Mouse (Mus musculus): Measurements from ENCODE around the gene Fgfr1op. TPM values are rescaled to one million over a fixed set of nuclear protein-coding genes. Genes with fewer than 3 reads are reported as not detected.
"Not testable (repeated sequence)": the region's sequence is repeated elsewhere in the genome, so short reads cannot be mapped to it uniquely, and the experiment has no call there.

Fgfr1op gene
- polyA plus RNA-seq, 1 experiment from 2014 or later, result 54.9 TPM

- under 1% methylated on average over 59 of the region's 67 CpGs for WGBS
- H3K27ac ChIP-seq (replicated peaks), result peak within 1 kb of the TSS; percentile 83
These were observed 17.6 kb upstream of the Fgfr1op start, which contains the start of the genes Gm49673 and Rnaset2a for GRCm38 (mm10) chr17:8147439-8148316. TSS of gene Gm49673 (minus strand) at chr17:8147788. TSS of gene Rnaset2a (minus strand) at chr17:8148097.

GRCm38 (mm10) chr17:8155010-8155409 lies 10.3 kb upstream of the Fgfr1op start:
- 79% methylated on average over 7 of the region's 7 CpGs for WGBS

More at GRCm38 (mm10) chr17:8147439-8148316, 17.6 kb upstream of the Fgfr1op start, which contains the start of the genes Gm49673 and Rnaset2a:
- H3K9me3 ChIP-seq; H3K36me3 ChIP-seq (replicated peaks); H3K4me1 ChIP-seq; H3K27me3 ChIP-seq (replicated peaks; ENCODE audit: low read depth, poor library complexity, severe bottlenecking): not testable (repeated sequence)
- DNase-seq (ENCODE audit: low spot score), result peak; percentile 58
- H3K4me3 ChIP-seq, result peak within 1 kb of the TSS; percentile 62

DNA sequence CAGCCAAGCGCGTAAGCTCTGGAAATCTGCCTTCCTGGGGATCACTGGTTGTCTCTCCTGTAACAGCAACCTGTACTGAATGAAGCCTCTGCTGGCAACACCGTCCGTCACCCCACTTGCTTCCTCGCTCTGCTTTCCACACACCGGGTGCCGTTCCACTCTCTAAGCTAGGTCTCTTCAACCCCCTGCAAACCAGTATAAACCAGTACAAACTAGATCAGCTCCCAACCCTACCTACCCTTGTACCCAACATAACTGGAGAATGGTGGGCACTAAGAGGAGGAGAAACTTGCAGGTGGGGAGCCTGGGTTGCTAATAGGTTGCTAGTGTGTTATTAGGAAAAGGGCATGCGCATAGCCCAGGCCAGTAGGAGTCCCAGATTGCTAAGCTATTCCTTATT lies 9.3 kb upstream of the Fgfr1op start:
- H3K27ac ChIP-seq (replicated peaks); H3K36me3 ChIP-seq (replicated peaks); H3K4me3 ChIP-seq; H3K27me3 ChIP-seq (replicated peaks; ENCODE audit: low read depth, poor library complexity, severe bottlenecking); H3K9me3 ChIP-seq; H3K4me1 ChIP-seq; DNase-seq (ENCODE audit: low spot score): not testable (repeated sequence)
- 86% methylated on average over 1 of the region's 8 CpGs for WGBS

More at GRCm38 (mm10) chr17:8155010-8155409, 10.3 kb upstream of the Fgfr1op start:
- not testable (repeated sequence) for DNase-seq (ENCODE audit: low spot score); H3K4me1 ChIP-seq; H3K4me3 ChIP-seq; H3K9me3 ChIP-seq; H3K27ac ChIP-seq (replicated peaks); H3K36me3 ChIP-seq (replicated peaks); H3K27me3 ChIP-seq (replicated peaks; ENCODE audit: low read depth, poor library complexity, severe bottlenecking)

DNA sequence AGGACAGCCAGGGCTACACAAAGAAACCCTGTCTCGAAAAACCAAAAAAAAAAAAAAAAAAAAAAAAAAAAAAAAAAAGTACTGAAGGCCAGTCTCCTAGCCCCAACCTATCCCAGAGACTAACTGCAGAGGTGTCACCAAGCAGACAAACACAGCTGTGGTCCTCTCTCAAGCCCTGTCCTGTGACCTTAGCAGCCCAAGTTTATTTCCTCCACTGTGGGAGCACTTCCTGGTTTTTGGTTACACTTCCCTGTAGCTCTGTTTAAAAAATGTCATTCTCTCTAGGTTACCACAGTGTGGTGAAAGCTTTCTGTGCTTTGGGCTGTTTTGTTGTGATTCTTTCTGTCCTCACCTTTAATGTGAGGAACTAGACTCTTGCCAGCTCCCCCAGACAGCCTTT lies 6.7 kb upstream of the Fgfr1op start:
- WGBS, result no CpG with 5 or more reads among the region's 1 CpGs
- H3K36me3 ChIP-seq (replicated peaks), result not testable (repeated sequence)

DNA sequence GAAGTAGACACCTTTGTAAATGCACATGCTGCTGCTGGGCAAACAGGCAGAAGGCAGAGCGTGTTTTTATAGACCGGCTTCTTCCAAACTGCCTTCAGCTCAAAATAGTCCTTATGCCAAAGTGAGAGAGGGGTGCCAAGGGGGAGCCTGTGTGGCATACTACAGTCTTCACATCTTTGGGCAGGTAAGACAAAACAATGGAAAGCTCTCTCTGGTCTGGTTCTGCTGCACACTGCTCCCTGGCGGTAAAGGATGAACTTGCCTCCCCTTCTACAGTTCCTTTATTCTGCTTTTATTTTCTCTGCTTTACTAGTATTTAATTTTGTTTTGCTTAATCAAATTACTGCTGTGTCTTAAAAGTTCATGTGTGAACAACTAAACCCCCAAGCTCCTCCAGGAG lies 4.3 kb upstream of the Fgfr1op start:
- H3K27me3 ChIP-seq (replicated peaks; ENCODE audit: low read depth, poor library complexity, severe bottlenecking); H3K4me1 ChIP-seq; H3K27ac ChIP-seq (replicated peaks); H3K9me3 ChIP-seq; H3K36me3 ChIP-seq (replicated peaks); H3K4me3 ChIP-seq: not testable (repeated sequence)
- peak; percentile 15 for DNase-seq (ENCODE audit: low spot score)
- 52% methylated on average over 3 of the region's 3 CpGs for WGBS

More for the DNA sequence above, 6.7 kb upstream of the Fgfr1op start:
- H3K27ac ChIP-seq (replicated peaks); H3K4me3 ChIP-seq; H3K4me1 ChIP-seq; H3K27me3 ChIP-seq (replicated peaks; ENCODE audit: low read depth, poor library complexity, severe bottlenecking); DNase-seq (ENCODE audit: low spot score); H3K9me3 ChIP-seq: not testable (repeated sequence)

DNA sequence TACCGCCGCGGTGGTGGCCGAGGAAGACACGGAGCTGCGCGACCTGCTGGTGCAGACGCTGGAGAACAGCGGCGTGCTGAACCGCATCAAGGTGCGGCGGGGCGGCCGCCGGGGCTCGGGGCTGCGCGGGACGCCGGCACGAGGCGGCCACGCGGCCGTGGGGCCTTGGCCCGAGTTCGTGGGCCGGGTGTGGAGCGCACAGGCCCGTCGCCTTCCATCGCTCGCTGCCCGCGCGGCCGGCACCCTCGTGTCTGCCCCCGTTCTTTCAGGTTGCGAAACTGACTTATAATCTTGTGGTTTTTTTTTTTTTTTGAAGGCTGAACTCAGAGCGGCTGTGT lies 276 bp downstream of the Fgfr1op start:
- not testable (repeated sequence) for H3K27me3 ChIP-seq (replicated peaks; ENCODE audit: low read depth, poor library complexity, severe bottlenecking); H3K9me3 ChIP-seq; H3K4me1 ChIP-seq
- H3K27ac ChIP-seq (replicated peaks), result peak overlapping the region; percentile 85
- peak overlapping the region; percentile 63 for H3K4me3 ChIP-seq
- peaks cover 20% of the 10 kb centered on the region for H3K36me3 ChIP-seq (replicated peaks)
- under 1% methylated on average over 42 of the region's 42 CpGs for WGBS
- peak; percentile 20 for DNase-seq (ENCODE audit: low spot score)

- whole genome bisulfite sequencing, result under 1% methylated on average over 11 of the region's 11 CpGs
- DNase-seq (ENCODE audit: low spot score); H3K27ac ChIP-seq (replicated peaks); H3K27me3 ChIP-seq (replicated peaks; ENCODE audit: low read depth, poor library complexity, severe bottlenecking); H3K4me1 ChIP-seq; H3K9me3 ChIP-seq: not testable (repeated sequence)
- peak overlapping the region; percentile 63 for H3K4me3 ChIP-seq
- H3K36me3 ChIP-seq (replicated peaks), result peaks cover 24% of the 10 kb centered on the region
These were observed 676 bp downstream of the Fgfr1op start for GRCm38 (mm10) chr17:8165977-8166376.

DNA sequence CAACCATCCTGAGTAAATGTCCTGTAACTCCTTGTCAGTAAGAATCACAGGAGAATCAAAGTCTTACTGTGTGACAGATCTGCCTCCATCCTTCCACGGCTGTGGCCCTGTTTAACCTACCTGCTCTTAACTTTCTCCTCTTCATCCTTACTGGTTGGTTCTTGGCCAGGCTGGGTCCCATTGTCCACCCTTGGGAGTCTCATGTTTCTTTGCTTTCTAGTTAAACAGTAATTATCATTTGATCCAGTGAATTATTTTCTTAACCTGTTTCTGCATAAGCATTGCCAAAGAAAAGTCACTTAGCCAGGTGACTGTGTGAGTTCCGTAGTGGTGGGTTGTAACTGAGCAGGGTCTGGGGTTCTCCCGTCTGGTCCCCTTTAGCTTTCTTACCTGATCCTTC lies 1.2 kb downstream of the Fgfr1op start:
- not testable (repeated sequence) for H3K27ac ChIP-seq (replicated peaks); H3K27me3 ChIP-seq (replicated peaks; ENCODE audit: low read depth, poor library complexity, severe bottlenecking); H3K9me3 ChIP-seq; H3K4me1 ChIP-seq; DNase-seq (ENCODE audit: low spot score)
- H3K4me3 ChIP-seq, result peak overlapping the region; percentile 63
- peaks cover 29% of the 10 kb centered on the region for H3K36me3 ChIP-seq (replicated peaks)
- WGBS, result 50% methylated on average over 2 of the region's 3 CpGs

- 93% methylated on average over 7 of the region's 8 CpGs for WGBS
These were observed 2.1 kb downstream of the Fgfr1op start for GRCm38 (mm10) chr17:8167436-8167835.

DNA sequence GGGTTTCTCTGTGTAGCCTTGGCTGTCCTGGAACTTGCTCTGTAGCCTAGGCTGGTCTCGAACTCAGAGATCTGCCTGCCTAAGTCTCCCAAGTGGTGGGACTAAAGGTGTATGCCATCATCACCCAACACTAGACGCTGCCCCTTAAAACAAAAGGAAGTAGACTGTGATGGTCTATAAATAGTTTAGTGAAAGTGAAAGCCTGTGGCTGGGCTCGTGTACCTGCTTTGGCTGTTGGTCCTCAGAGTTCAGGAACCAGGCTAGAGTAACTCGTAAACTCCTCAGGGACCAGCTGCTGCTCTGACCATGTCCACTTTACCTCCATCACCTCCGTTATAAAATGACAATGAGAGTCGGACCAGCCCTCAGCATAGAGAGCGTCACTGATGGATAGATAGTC lies 5.0 kb downstream of the Fgfr1op start:
- Histone ChIP-seq H3K36me3 (replicated peaks) (peaks cover 68% of the 10 kb centered on the region), H3K4me1 (0 out of 2 replicates have a peak, but pooled peaks cover 2% of the 10 kb centered on the region)
- WGBS, result 91% methylated on average over 7 of the region's 7 CpGs

More at GRCm38 (mm10) chr17:8167436-8167835, 2.1 kb downstream of the Fgfr1op start:
- H3K36me3 ChIP-seq (replicated peaks), result peaks cover 39% of the 10 kb centered on the region
- not testable (repeated sequence) for DNase-seq (ENCODE audit: low spot score); H3K27me3 ChIP-seq (replicated peaks; ENCODE audit: low read depth, poor library complexity, severe bottlenecking); H3K9me3 ChIP-seq; H3K27ac ChIP-seq (replicated peaks); H3K4me3 ChIP-seq; H3K4me1 ChIP-seq

GRCm38 (mm10) chr17:8171081-8171480 lies 5.8 kb downstream of the Fgfr1op start:
- no peaks in the 10 kb centered on the region for H3K27me3 ChIP-seq (replicated peaks; ENCODE audit: low read depth, poor library complexity, severe bottlenecking)
- 0 out of 2 replicates have a peak, but pooled peaks cover 2% of the 10 kb centered on the region for H3K4me1 ChIP-seq
- no peaks in the 10 kb centered on the region for H3K9me3 ChIP-seq
- peaks cover 75% of the 10 kb centered on the region for H3K36me3 ChIP-seq (replicated peaks)
- 81% methylated on average over 4 of the region's 4 CpGs for WGBS
- H3K4me3 ChIP-seq, result no peak overlapping the region
- DNase-seq (ENCODE audit: low spot score), result no peak
- H3K27ac ChIP-seq (replicated peaks), result no peak overlapping the region

More for the DNA sequence above, 5.0 kb downstream of the Fgfr1op start:
- H3K9me3 ChIP-seq, result no peaks in the 10 kb centered on the region
- DNase-seq (ENCODE audit: low spot score), result no peak
- H3K27me3 ChIP-seq (replicated peaks; ENCODE audit: low read depth, poor library complexity, severe bottlenecking), result no peaks in the 10 kb centered on the region
- no peak overlapping the region for H3K27ac ChIP-seq (replicated peaks)
- no peak overlapping the region for H3K4me3 ChIP-seq

GRCm38 (mm10) chr17:8177090-8177489 lies 11.8 kb downstream of the Fgfr1op start:
- Histone ChIP-seq H3K36me3 (replicated peaks) (peaks cover 93% of the 10 kb centered on the region), H3K4me3 (no peak overlapping the region), H3K4me1 (no peaks in the 10 kb centered on the region), H3K27me3 (replicated peaks; ENCODE audit: low read depth, poor library complexity, severe bottlenecking) (no peaks in the 10 kb centered on the region), H3K27ac (replicated peaks) (no peak overlapping the region), H3K9me3 (no peaks in the 10 kb centered on the region)
- WGBS, result 87% methylated on average over 5 of the region's 5 CpGs
- DNase-seq (ENCODE audit: low spot score), result no peak

DNA sequence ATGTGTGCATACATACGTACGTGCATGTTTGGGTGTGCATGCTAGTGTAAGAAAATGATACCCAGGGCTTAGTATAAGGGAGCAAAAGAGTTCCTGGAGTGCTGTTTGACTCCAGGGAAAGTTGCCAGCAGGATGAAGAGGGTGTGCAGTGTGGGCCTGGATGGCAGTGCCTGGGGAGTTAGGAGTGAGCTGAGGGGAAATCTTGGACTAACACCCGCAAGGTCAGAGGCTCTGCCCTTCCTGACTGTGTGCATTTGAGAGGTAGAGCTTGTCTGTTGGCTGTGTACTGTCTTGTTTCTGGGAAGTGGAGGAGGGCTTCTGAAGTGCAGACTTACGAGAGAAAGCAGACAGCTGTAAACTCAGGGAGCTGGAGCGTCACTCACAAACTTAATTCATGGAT lies 18.5 kb downstream of the Fgfr1op start:
- no peak for DNase-seq (ENCODE audit: low spot score)
- Histone ChIP-seq H3K27ac (replicated peaks) (no peak overlapping the region), H3K4me3 (no peak overlapping the region), H3K27me3 (replicated peaks; ENCODE audit: low read depth, poor library complexity, severe bottlenecking) (no peaks in the 10 kb centered on the region), H3K36me3 (replicated peaks) (peaks cover 90% of the 10 kb centered on the region), H3K4me1 (no peaks in the 10 kb centered on the region), H3K9me3 (no peaks in the 10 kb centered on the region)
- WGBS, result 92% methylated on average over 5 of the region's 5 CpGs
